Mouse (Mus musculus) Patski (cell line): ENCODE data around the gene Psmb9. TPM values are rescaled to one million over a fixed set of nuclear protein-coding genes. Genes with fewer than 3 reads are reported as not detected.
"Not testable (repeated sequence)": the region's sequence is repeated elsewhere in the genome, so short reads cannot be mapped to it uniquely, and the experiment has no call there.

Experiments
- ATAC-seq: fragments of 100-300 bp; one replicate; pipeline ENCODE4 v1.8.0; 2021
- CTCF ChIA-PET: fragments of 350-600 bp; sonication (Branson Sonifier 250); formaldehyde crosslinking; loops from one replicate; lab custom pipeline; 2022; ENCODE audit warnings: inconsistent platforms; lab: Charles Lee
- POLR2A ChIA-PET: fragments of 350-600 bp; sonication (Branson Sonifier 250); formaldehyde crosslinking; loops from one replicate; lab custom pipeline; 2022; ENCODE audit warnings: antibody characterized with exemption, inconsistent platforms; lab: Charles Lee
- DNase-seq: peaks from one replicate; pipeline ENCODE4 v3.0.0-alpha.2; 2011; ENCODE audit warnings: low read depth, low spot score
- H3K27me3 ChIP-seq: fragments of 371-371 bp; one replicate; pipeline ENCODE4 v1.5.1; 2021
- CTCF ChIP-seq: fragments of 100-300 bp; IDR thresholded peaks from one replicate; pipeline ENCODE4 v1.5.1; 2021
- in situ Hi-C: fragments of 300-500 bp; cut with MboI; formaldehyde crosslinking; loops from 3 replicates; pipeline ENCODE4 v1.11.1; 2018; ENCODE audit warnings: low pct_unique_long_range_greater_than_20kb, mixed read lengths
- polyA plus RNA-seq: library from polyadenylated mRNA; unstranded; gene quantifications from one replicate; pipeline ENCODE4 v1.2.3, GENCODE M21; 2021

The Psmb9 gene
- polyA plus RNA-seq, 1 experiment from 2014 or later: 1.3 TPM

GRCm38 (mm10) chr17:34170487-34170876 lies 17.1 kb downstream of the Psmb9 start:
- CTCF ChIA-PET: interaction anchor here (0.7 to 10.4 kb wide), 29 partner anchors 9 to 180 kb away, joined by 3 to 115 read pairs (median 4); partner anchors contain the start of genes H2-Ob and Tap2
- in situ Hi-C loops: no loop called here
- ATAC-seq: no peak
- no peak for TF ChIP-seq CTCF
- POLR2A ChIA-PET: interaction anchor here (0.5 to 1.5 kb wide), 5 partner anchors 33 to 92 kb away, joined by 3 to 4 read pairs (median 3); partner anchors contain the start of gene Tap2
- H3K27me3 ChIP-seq: peaks cover 8% of the 10 kb centered on the region
- DNase-seq: no peak

DNA sequence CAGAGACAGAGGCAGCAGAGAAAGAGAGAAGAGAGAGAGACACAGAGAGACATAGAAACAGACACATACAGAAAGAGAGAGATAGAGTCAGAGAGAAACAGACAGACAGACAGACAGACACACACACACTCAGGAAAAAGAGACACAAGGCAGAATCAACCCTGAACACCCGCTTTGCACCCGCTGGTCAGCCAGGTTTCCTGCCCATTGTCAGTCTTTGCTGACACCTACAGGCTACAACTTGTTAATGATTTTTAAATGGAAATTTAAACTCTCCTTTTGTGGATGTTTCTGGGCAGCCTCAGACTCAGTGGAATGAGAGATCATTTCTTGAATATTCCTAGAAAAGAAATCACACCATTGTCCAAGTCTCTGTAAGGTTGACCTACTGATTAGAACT lies 18.3 kb downstream of the Psmb9 start:
- in situ Hi-C loops: loop anchor here (5.0 kb wide), 2 partner anchors 67 to 92 kb away; no protein-coding TSS in a partner anchor
- DNase-seq: no peak
- POLR2A ChIA-PET: no interaction called here
- ATAC-seq: peak; percentile 38
- H3K27me3 ChIP-seq: peaks cover 5% of the 10 kb centered on the region
- TF ChIP-seq CTCF: peak; percentile 85
- CTCF ChIA-PET: interaction anchor here (0.7 to 10.4 kb wide), 13 partner anchors 10 to 180 kb away, joined by 3 to 115 read pairs (median 4); partner anchors contain the start of gene H2-Ob

GRCm38 (mm10) chr17:34165033-34165730 lies 22.4 kb downstream of the Psmb9 start:
- CTCF ChIA-PET: interaction anchor here (0.6 to 10.4 kb wide), 7 partner anchors 29 to 64 kb away, joined by 3 to 115 read pairs (median 5); no protein-coding TSS in a partner anchor
- ATAC-seq: no peak

GRCm38 (mm10) chr17:34164202-34164895 lies 23.2 kb downstream of the Psmb9 start:
- no peak for DNase-seq
- ChIA-PET POLR2A (interaction anchor here (0.9 kb wide), 1 partner anchor 45 kb away, joined by 5 read pairs; the partner anchor contains the start of gene H2-DMa), CTCF (interaction anchor here (0.6 to 10.4 kb wide), 7 partner anchors 28 to 63 kb away, joined by 3 to 115 read pairs (median 5); no protein-coding TSS in a partner anchor)

More at GRCm38 (mm10) chr17:34165033-34165730, 22.4 kb downstream of the Psmb9 start:
- TF ChIP-seq CTCF: peak; percentile 62
- in situ Hi-C loops: loop anchor here (5.0 kb wide), 2 partner anchors 63 to 88 kb away; no protein-coding TSS in a partner anchor
- POLR2A ChIA-PET: interaction anchor here (0.7 to 1.5 kb wide), 4 partner anchors 30 to 46 kb away, joined by 4 to 5 read pairs (median 5); partner anchors contain the start of gene H2-DMa
- no peaks in the 10 kb centered on the region for H3K27me3 ChIP-seq
- DNase-seq: no peak

DNA sequence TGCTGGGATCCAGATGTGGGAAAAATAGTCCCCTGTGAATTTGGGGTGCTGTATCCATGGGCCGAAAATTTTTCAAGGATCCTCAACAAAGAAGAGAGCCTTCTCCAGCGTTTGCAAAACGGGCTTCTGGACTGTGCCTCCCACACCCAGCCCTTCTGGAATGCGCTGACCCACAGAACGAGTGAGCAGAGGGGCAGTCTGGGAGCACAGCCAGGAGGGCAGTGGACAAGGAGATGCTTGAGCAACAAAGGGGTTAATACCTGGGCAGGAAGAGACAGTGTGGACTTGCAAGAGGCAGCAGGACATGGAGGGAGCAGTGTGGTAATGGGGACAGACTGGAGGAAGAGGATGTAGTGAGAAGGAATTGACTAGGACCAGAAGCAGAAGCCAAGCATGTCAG lies 32.0 kb downstream of the Psmb9 start:
- DNase-seq (no peak), ATAC-seq (no peak)
- ChIA-PET CTCF (no interaction called here), POLR2A (no interaction called here)
- in situ Hi-C loops: no loop called here
- TF ChIP-seq CTCF: no peak
- no peaks in the 10 kb centered on the region for H3K27me3 ChIP-seq

More at GRCm38 (mm10) chr17:34164202-34164895, 23.2 kb downstream of the Psmb9 start:
- H3K27me3 ChIP-seq: no peaks in the 10 kb centered on the region
- TF ChIP-seq CTCF: peak; percentile 72
- in situ Hi-C loops: no loop called here
- no peak for ATAC-seq

DNA sequence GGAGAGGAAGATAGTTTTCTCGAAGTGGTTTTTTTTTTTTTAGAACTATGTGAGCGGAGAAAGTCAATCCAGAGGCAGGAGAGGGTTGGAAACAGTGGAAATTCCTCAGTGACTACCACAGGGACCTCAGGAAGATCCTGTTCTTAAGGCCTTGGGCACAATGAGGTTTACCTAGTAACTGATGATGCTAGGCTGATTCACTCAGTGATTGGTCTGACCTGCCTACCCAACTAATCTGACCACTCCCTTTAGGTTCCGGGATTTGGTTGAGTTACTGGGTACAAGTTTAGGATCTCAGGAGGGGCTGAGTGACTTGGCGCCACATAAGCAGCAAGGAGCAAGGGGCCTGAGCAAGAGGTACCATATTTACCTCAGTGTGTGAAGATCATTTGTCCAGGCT lies 34.6 kb downstream of the Psmb9 start, which contains the start of gene H2-DMb1:
Gene H2-DMb1 (plus strand): TSS at position 150 of the 400 bp plus-strand sequence.
- TF ChIP-seq CTCF: no peak
- DNase-seq (peak; percentile 71), ATAC-seq (peak; percentile 94)
- ChIA-PET POLR2A (no interaction called here), CTCF (no interaction called here)
- in situ Hi-C loops: no loop called here
- peaks cover 1% of the 10 kb centered on the region for H3K27me3 ChIP-seq

DNA sequence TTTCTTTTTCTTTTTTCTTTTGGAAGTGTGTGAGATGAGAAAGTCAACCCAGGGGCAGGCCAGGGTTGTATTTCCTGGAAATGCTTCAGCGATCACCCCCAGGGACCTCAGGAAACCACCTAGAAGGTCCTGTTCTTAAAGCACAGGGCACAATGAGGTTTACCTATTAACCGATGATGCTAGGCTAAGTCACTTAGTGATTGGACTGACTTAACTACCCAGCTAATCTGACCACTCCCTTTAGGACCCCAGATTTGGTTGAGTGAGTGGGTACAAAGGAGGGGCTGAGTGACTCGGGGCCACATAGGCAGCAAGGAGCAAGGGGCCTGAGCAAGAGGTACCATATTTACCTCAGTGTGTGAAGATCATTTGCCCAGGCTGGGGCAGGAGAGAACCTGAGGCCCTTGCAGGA lies 42.6 kb downstream of the Psmb9 start:
- DNase-seq (no peak), ATAC-seq (no peak)
- in situ Hi-C loops: no loop called here
- CTCF ChIA-PET: no interaction called here
- POLR2A ChIA-PET: no interaction called here
- no peak for TF ChIP-seq CTCF
- peaks cover 3% of the 10 kb centered on the region for H3K27me3 ChIP-seq

- ATAC-seq, H3K27me3 ChIP-seq, POLR2A ChIA-PET, in situ Hi-C loops, CTCF ChIA-PET, DNase-seq: not testable (repeated sequence)
Measured at GRCm38 (mm10) chr17:34144221-34144620, 43.3 kb downstream of the Psmb9 start.

DNA sequence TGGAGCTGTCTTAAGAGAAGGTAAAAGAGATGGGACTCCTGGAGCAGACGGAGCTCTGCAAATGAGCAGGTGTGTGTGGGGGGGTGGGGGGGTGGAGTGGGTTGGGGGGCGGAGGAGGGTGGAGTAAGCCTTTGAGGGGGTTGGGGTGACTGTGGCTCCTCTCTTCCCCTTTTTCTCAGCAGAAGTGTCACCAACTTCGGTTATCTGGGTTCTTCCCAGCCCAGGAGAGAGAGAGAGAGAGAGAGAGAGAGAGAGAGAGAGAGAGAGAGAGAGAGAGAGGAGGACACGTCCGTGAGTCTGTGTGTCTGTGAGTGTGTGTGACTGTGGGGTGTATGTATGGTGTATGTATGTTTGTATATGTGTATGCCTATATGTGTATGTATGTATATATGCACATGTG lies 44.1 kb downstream of the Psmb9 start:
- in situ Hi-C loops: no loop called here
- DNase-seq: no peak
- POLR2A ChIA-PET: no interaction called here
- ATAC-seq: no peak
- peaks cover 3% of the 10 kb centered on the region for H3K27me3 ChIP-seq
- TF ChIP-seq CTCF: no peak
- CTCF ChIA-PET: no interaction called here

DNA sequence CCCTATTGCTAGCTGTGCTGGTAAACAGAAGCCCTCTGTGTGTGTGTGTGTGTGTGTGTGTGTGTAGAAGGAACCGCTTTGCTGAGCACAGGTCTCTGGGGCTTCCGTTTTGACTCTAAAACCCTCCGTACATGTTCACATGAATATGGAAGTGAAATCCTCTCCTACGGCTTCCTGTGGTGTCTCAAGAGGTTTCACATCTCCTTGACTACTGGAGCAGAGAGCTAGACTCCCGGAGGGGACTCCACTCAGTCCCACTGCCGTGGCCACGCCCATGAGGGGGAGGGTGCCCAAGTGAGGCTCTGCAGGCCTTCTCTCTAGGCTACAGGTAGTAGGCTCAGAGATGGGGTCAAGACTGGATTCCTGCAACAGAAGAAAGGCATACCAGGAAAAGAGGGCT lies 44.5 kb downstream of the Psmb9 start, which contains the start of gene H2-DMb2:
Gene H2-DMb2 (plus strand): TSS at position 275 of the 400 bp plus-strand sequence.
- DNase-seq (no peak), ATAC-seq (no peak)

More for the DNA sequence above, 44.5 kb downstream of the Psmb9 start, which contains the start of gene H2-DMb2:
- no peak for TF ChIP-seq CTCF
- peaks cover 3% of the 10 kb centered on the region for H3K27me3 ChIP-seq
- ChIA-PET CTCF (no interaction called here), POLR2A (no interaction called here)
- in situ Hi-C loops: no loop called here
